Mouse (Mus musculus) hindbrain, embryonic 16.5 days (tissue): ENCODE measurements around the gene Hdgfl2. TPM values are rescaled to one million over a fixed set of nuclear protein-coding genes. Genes with fewer than 3 reads are reported as not detected.

Experiments
- ATAC-seq: fragments of 200-750 bp; cut with Nextera tagmentation; 2 replicates; pipeline ENCODE4 v1.8.0; 2017; ENCODE audit warnings: moderate TSS enrichment, moderate library complexity
- H3K27ac ChIP-seq: fragments of 300-500 bp; sonication (generic); 2 replicates; pipeline ENCODE4 v1.5.1; 2014; ENCODE audit warnings: low read depth, mild to moderate bottlenecking, control low read depth, low read length, moderate library complexity
- H3K27me3 ChIP-seq: fragments of 300-500 bp; sonication (generic); replicated peaks from 2 replicates; pipeline ENCODE4 v1.6.1; 2014; ENCODE audit warnings: low read length; ENCODE audit not compliant: control insufficient read depth, insufficient read depth
- H3K36me3 ChIP-seq: fragments of 300-500 bp; sonication (generic); 2 replicates; pipeline ENCODE4 v1.6.1; 2014; ENCODE audit warnings: mild to moderate bottlenecking, low read length, moderate library complexity, mixed read lengths; ENCODE audit not compliant: control insufficient read depth, insufficient read depth
- H3K4me1 ChIP-seq: fragments of 300-500 bp; sonication (generic); 2 replicates; pipeline ENCODE4 v1.6.1; 2014; ENCODE audit warnings: low read depth, low read length; ENCODE audit not compliant: control insufficient read depth, insufficient read depth
- H3K4me2 ChIP-seq: fragments of 300-500 bp; sonication (generic); 2 replicates; pipeline ENCODE4 v1.6.1; 2014; ENCODE audit warnings: mild to moderate bottlenecking, low read length, control low read depth, moderate library complexity
- H3K4me3 ChIP-seq: fragments of 300-500 bp; sonication (generic); 2 replicates; pipeline ENCODE4 v1.5.1; 2014; ENCODE audit warnings: mild to moderate bottlenecking, low read length, control low read depth, moderate library complexity
- H3K9ac ChIP-seq: fragments of 300-500 bp; sonication (generic); 2 replicates; pipeline ENCODE4 v1.6.1; 2014; ENCODE audit warnings: low read depth, mild to moderate bottlenecking, control low read depth, low read length, moderate library complexity
- H3K9me3 ChIP-seq: fragments of 300-500 bp; sonication (generic); 2 replicates; pipeline ENCODE4 v1.6.1; 2014; ENCODE audit warnings: mild to moderate bottlenecking, low read length, moderate library complexity; ENCODE audit not compliant: control insufficient read depth
- WGBS: fragments of 180-500 bp; shearing (Covaris S2); extraction: QIAGEN DNeasy Blood & Tissue Kit; methylation state at CpG from one replicate; pipeline ENCODE4 v1.1.7; 2014; 5-methylcytosine and 5-hydroxymethylcytosine counted together
- polyA plus RNA-seq: library from polyadenylated mRNA; unstranded; fragments of >200 nt; fragmentation: Nextera tagmentation; extraction: Ambion mirVana; gene quantifications from 2 replicates; pipeline ENCODE4 v1.2.1, GENCODE M21; 2015

Hdgfl2 gene
- 125 and 136 TPM in 2 replicates for polyA plus RNA-seq

GRCm38 (mm10) chr17:56078880-56079795 lies at the start of gene Hdgfl2:
Gene Hdgfl2, plus strand, starts transcription at chr17:56079634.
- Histone ChIP-seq H3K4me1 (peaks cover 27% of the 10 kb centered on the region), H3K9me3 (no peaks in the 10 kb centered on the region), H3K27ac (peak within 1 kb of the TSS; percentile 76), H3K27me3 (no peaks in the 10 kb centered on the region), H3K4me2 (peak within 1 kb of the TSS; percentile 100), H3K4me3 (peak within 1 kb of the TSS; percentile 91), H3K36me3 (no peaks in the 10 kb centered on the region), H3K9ac (peak within 1 kb of the TSS; percentile 90)
- peak; percentile 94 for ATAC-seq
- WGBS, result under 1% methylated on average over 53 of the region's 61 CpGs

DNA sequence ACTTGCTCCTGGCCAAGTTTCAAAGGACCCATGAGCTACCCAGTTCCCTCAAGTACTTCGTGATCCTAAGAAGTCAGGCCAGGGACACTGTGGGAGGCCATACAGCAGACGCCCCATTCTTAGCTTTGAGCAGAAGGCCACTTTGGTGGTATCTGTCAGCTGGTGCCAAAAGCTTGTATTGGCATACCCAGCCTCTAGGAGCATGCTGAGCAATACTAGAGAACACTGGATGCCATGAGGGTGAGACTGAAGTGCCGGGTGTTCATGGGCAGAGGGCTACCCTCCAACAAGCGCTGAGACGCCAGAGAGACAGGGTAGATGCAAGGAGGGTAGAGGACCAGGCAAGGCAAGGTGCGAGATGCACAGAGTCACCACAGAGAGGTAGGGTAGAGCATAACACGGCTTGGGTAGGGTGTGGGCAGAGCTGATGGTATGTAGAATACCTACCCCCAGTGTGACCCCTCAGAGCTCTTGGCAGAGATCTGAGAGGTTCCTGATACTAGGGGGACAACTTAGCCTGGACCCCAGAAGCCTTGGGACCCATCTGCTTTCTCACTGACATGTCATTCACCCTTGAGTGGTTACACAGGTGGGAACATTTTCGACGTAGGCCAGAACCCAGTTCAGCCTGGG lies 49.1 kb upstream of the Hdgfl2 start:
- Histone ChIP-seq H3K36me3 (0 out of 2 replicates have a peak, but pooled peaks cover 3% of the 10 kb centered on the region), H3K4me1 (peaks cover 21% of the 10 kb centered on the region), H3K27ac (no peak overlapping the region; the same call in 1 of the 2 replicates), H3K9ac (no peak overlapping the region), H3K4me3 (no peak overlapping the region), H3K4me2 (no peak overlapping the region), H3K27me3 (no peaks in the 10 kb centered on the region), H3K9me3 (no peaks in the 10 kb centered on the region)
- no peak for ATAC-seq
- 80% methylated on average over 9 of the region's 9 CpGs for WGBS

GRCm38 (mm10) chr17:56030919-56031318 lies 48.5 kb upstream of the Hdgfl2 start:
- Histone ChIP-seq H3K4me3 (no peak overlapping the region), H3K4me2 (no peak overlapping the region), H3K36me3 (0 out of 2 replicates have a peak, but pooled peaks cover 3% of the 10 kb centered on the region), H3K4me1 (peaks cover 25% of the 10 kb centered on the region), H3K9me3 (no peaks in the 10 kb centered on the region), H3K9ac (no peak overlapping the region), H3K27ac (no peak overlapping the region; the same call in 1 of the 2 replicates), H3K27me3 (no peaks in the 10 kb centered on the region)
- no peak for ATAC-seq
- WGBS, result 59% methylated on average over 5 of the region's 5 CpGs

GRCm38 (mm10) chr17:56031431-56031830 lies 48.0 kb upstream of the Hdgfl2 start:
- Histone ChIP-seq H3K27ac (no peak overlapping the region), H3K9ac (no peak overlapping the region), H3K4me3 (no peak overlapping the region), H3K9me3 (no peaks in the 10 kb centered on the region), H3K4me1 (peaks cover 25% of the 10 kb centered on the region), H3K36me3 (0 out of 2 replicates have a peak, but pooled peaks cover 3% of the 10 kb centered on the region), H3K27me3 (no peaks in the 10 kb centered on the region), H3K4me2 (no peak overlapping the region)
- ATAC-seq, result no peak
- 92% methylated on average over 7 of the region's 7 CpGs for WGBS

DNA sequence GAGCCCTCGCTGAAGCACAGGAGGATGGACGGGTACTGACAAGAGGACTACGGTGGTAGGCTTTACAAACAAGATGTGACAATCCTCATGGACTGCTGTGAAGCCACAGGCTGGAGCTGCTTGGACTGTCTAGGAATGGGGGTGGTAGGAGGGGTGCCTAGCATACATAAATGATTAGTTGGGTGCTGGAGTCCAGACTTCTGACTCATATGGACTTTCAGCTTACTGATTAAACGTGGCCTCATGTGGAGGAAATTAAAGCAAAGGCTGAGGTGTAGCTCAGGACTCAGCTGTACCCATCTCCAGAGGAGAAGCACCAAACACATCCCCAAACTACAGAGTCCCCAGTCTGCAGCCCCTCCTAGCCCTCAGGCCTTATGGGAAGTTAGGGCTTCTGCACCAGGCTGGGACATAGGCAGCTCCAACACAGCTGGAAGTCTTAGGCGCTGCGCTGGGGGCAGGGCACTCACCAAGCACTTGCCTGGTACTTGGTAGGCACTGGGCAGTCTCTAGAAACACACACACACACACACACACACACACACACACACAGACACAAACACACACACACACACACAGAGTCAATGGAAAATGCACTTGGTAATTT lies 47.2 kb upstream of the Hdgfl2 start:
- Histone ChIP-seq H3K4me2 (no peak overlapping the region), H3K4me3 (no peak overlapping the region), H3K36me3 (0 out of 2 replicates have a peak, but pooled peaks cover 3% of the 10 kb centered on the region), H3K9me3 (no peaks in the 10 kb centered on the region), H3K4me1 (peaks cover 28% of the 10 kb centered on the region), H3K9ac (no peak overlapping the region), H3K27me3 (no peaks in the 10 kb centered on the region), H3K27ac (no peak overlapping the region)
- ATAC-seq, result no peak
- 73% methylated on average over 6 of the region's 6 CpGs for WGBS

GRCm38 (mm10) chr17:56032831-56033230 lies 46.6 kb upstream of the Hdgfl2 start:
- Histone ChIP-seq H3K9ac (no peak overlapping the region), H3K9me3 (no peaks in the 10 kb centered on the region), H3K27me3 (no peaks in the 10 kb centered on the region), H3K27ac (no peak overlapping the region), H3K4me2 (no peak overlapping the region), H3K4me3 (no peak overlapping the region), H3K4me1 (peaks cover 28% of the 10 kb centered on the region), H3K36me3 (0 out of 2 replicates have a peak, but pooled peaks cover 3% of the 10 kb centered on the region)
- no peak for ATAC-seq
- 78% methylated on average over 7 of the region's 7 CpGs for WGBS

DNA sequence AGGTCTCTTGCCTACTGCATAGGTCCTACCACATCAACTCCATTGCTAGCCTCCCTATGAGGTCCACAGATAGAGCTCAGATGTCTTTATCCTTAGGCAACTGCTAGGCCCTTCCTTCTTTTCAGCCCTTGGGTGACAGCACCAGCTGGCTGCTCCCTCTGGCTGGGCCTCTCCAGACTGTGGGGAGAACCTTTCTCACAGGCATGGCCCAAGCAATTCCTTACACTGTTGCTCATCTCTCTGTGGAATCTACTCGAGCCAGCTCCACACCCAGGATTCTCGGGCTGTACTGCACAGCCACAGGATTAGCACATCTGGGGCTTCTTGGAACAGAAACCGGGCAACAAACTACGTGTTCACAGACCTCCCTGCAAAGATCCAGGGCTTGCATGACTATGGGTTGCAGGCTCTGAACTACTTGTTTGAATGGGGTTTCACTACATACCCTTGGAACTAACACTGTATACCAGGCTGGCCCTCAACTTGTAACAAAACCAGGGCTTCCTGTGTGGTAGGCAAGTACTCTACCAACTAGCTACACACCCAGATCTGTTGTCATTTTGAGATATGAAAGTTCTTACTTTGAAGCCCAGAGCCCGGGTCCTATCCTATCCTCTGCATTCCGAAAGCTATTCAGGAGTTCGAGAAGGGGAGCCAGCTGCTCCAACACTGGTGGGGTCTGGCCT lies 45.3 kb upstream of the Hdgfl2 start:
- Histone ChIP-seq H3K9me3 (no peaks in the 10 kb centered on the region), H3K27me3 (no peaks in the 10 kb centered on the region), H3K36me3 (0 out of 2 replicates have a peak, but pooled peaks cover 3% of the 10 kb centered on the region), H3K4me1 (peaks cover 28% of the 10 kb centered on the region), H3K9ac (no peak overlapping the region), H3K4me3 (no peak overlapping the region), H3K4me2 (no peak overlapping the region), H3K27ac (no peak overlapping the region)
- 89% methylated on average over 7 of the region's 7 CpGs for WGBS
- ATAC-seq, result no peak

- Histone ChIP-seq H3K27me3 (no peaks in the 10 kb centered on the region), H3K9me3 (no peaks in the 10 kb centered on the region), H3K4me3 (no peak overlapping the region), H3K4me2 (no peak overlapping the region; the same call in 1 of the 2 replicates), H3K9ac (no peak overlapping the region; the same call in 1 of the 2 replicates), H3K4me1 (peaks cover 28% of the 10 kb centered on the region), H3K27ac (no peak overlapping the region), H3K36me3 (0 out of 2 replicates have a peak, but pooled peaks cover 3% of the 10 kb centered on the region)
- 91% methylated on average over 6 of the region's 6 CpGs for WGBS
- ATAC-seq, result no peak
Observed at GRCm38 (mm10) chr17:56034726-56035100, 44.7 kb upstream of the Hdgfl2 start.
